Mouse (Mus musculus): ENCODE measurements around the gene Ten1. TPM values are rescaled to one million over a fixed set of nuclear protein-coding genes. Genes with fewer than 3 reads are reported as not detected.

Gene Ten1
- total and polyA plus RNA-seq, 2 experiments from 2014 or later, result 66.6 to 110 TPM

- H3K4me1 ChIP-seq (ENCODE audit: insufficient read depth, low read length), result peaks cover 5% of the 10 kb centered on the region; the same call in 1 of the 2 replicates
- no peak overlapping the region for H3K4me3 ChIP-seq (ENCODE audit: low read length)
- H3K9me3 ChIP-seq (ENCODE audit: low read length), result no peaks in the 10 kb centered on the region
- no peak for DNase-seq (ENCODE audit: low spot score)
- H3K4me2 ChIP-seq (ENCODE audit: low read depth, low read length), result no peak overlapping the region
- peaks cover 5% of the 10 kb centered on the region; the same call in 1 of the 2 replicates for H3K27me3 ChIP-seq (ENCODE audit: insufficient read depth, low read length)
- H3K9ac ChIP-seq (replicated peaks; ENCODE audit: low read length), result no peak overlapping the region
- TF ChIP-seq CTCF (IDR thresholded peaks at IDR 0.05; ENCODE audit: low read depth), result no peak
- H3K36me3 ChIP-seq (ENCODE audit: insufficient read depth, low read length), result no peaks in the 10 kb centered on the region
- no peak for ATAC-seq
- WGBS, result 88% methylated on average over 6 of the region's 6 CpGs
- H3K27ac ChIP-seq, result no peak overlapping the region
Measured at GRCm38 (mm10) chr11:116215991-116216390, 17.3 kb downstream of the Ten1 start.

GRCm38 (mm10) chr11:116216549-116216948 is 17.9 kb downstream of the Ten1 start:
- Histone ChIP-seq H3K9me3 (ENCODE audit: low read length) (no peaks in the 10 kb centered on the region), H3K4me2 (ENCODE audit: low read depth, low read length) (no peak overlapping the region), H3K4me1 (ENCODE audit: insufficient read depth, low read length) (peaks cover 5% of the 10 kb centered on the region; the same call in 1 of the 2 replicates), H3K4me3 (ENCODE audit: low read length) (no peak overlapping the region), H3K9ac (replicated peaks; ENCODE audit: low read length) (no peak overlapping the region), H3K27ac (no peak overlapping the region), H3K27me3 (ENCODE audit: insufficient read depth, low read length) (peaks cover 9% of the 10 kb centered on the region; the same call in 1 of the 2 replicates), H3K36me3 (ENCODE audit: insufficient read depth, low read length) (no peaks in the 10 kb centered on the region)
- DNase-seq (ENCODE audit: low spot score) (no peak), ATAC-seq (no peak)
- WGBS, result 83% methylated on average over 11 of the region's 11 CpGs
- no peak for TF ChIP-seq CTCF (IDR thresholded peaks at IDR 0.05; ENCODE audit: low read depth)

GRCm38 (mm10) chr11:116218263-116218662 is 19.6 kb downstream of the Ten1 start:
- H3K9me3 ChIP-seq (ENCODE audit: low read length), result no peaks in the 10 kb centered on the region
- H3K4me2 ChIP-seq (ENCODE audit: low read depth, low read length), result no peak overlapping the region
- H3K4me1 ChIP-seq (ENCODE audit: insufficient read depth, low read length), result peaks cover 5% of the 10 kb centered on the region; the same call in 1 of the 2 replicates
- ATAC-seq (no peak; the same call in 1 of the 2 replicates), DNase-seq (ENCODE audit: low spot score) (no peak)
- H3K27me3 ChIP-seq (ENCODE audit: insufficient read depth, low read length), result peaks cover 16% of the 10 kb centered on the region; the same call in 1 of the 2 replicates
- peak overlapping the region; percentile 70; the same call in 1 of the 2 replicates for H3K27ac ChIP-seq
- WGBS, result 49% methylated on average over 2 of the region's 2 CpGs
- no peak for TF ChIP-seq CTCF (IDR thresholded peaks at IDR 0.05; ENCODE audit: low read depth)
- no peak overlapping the region for H3K9ac ChIP-seq (replicated peaks; ENCODE audit: low read length)
- H3K36me3 ChIP-seq (ENCODE audit: insufficient read depth, low read length), result no peaks in the 10 kb centered on the region
- no peak overlapping the region for H3K4me3 ChIP-seq (ENCODE audit: low read length)

GRCm38 (mm10) chr11:116218737-116219400 is 20.2 kb downstream of the Ten1 start:
- H3K9ac ChIP-seq (replicated peaks; ENCODE audit: low read length), result no peak overlapping the region
- ATAC-seq, result peak; percentile 87
- peaks cover 5% of the 10 kb centered on the region; the same call in 1 of the 2 replicates for H3K4me1 ChIP-seq (ENCODE audit: insufficient read depth, low read length)
- no peaks in the 10 kb centered on the region for H3K9me3 ChIP-seq (ENCODE audit: low read length)
- peak overlapping the region; percentile 70 for H3K27ac ChIP-seq
- DNase-seq (ENCODE audit: low spot score), result peak; percentile 93
- no peak overlapping the region for H3K4me3 ChIP-seq (ENCODE audit: low read length)
- H3K27me3 ChIP-seq (ENCODE audit: insufficient read depth, low read length), result peaks cover 21% of the 10 kb centered on the region; the same call in 1 of the 2 replicates
- H3K36me3 ChIP-seq (ENCODE audit: insufficient read depth, low read length), result no peaks in the 10 kb centered on the region
- no peak for TF ChIP-seq CTCF (IDR thresholded peaks at IDR 0.05; ENCODE audit: low read depth)
- no peak overlapping the region for H3K4me2 ChIP-seq (ENCODE audit: low read depth, low read length)
- 29% methylated on average over 7 of the region's 7 CpGs for WGBS

GRCm38 (mm10) chr11:116219885-116220284 is 21.2 kb downstream of the Ten1 start:
- TF ChIP-seq CTCF (IDR thresholded peaks at IDR 0.05; ENCODE audit: low read depth), result peak; percentile 69
- 36% methylated on average over 4 of the region's 4 CpGs for WGBS
- Histone ChIP-seq H3K9ac (replicated peaks; ENCODE audit: low read length) (no peak overlapping the region), H3K4me2 (ENCODE audit: low read depth, low read length) (no peak overlapping the region), H3K36me3 (ENCODE audit: insufficient read depth, low read length) (no peaks in the 10 kb centered on the region), H3K4me1 (ENCODE audit: insufficient read depth, low read length) (peaks cover 5% of the 10 kb centered on the region; the same call in 1 of the 2 replicates), H3K9me3 (ENCODE audit: low read length) (no peaks in the 10 kb centered on the region), H3K27ac (no peak overlapping the region), H3K27me3 (ENCODE audit: insufficient read depth, low read length) (peaks cover 25% of the 10 kb centered on the region; the same call in 1 of the 2 replicates), H3K4me3 (ENCODE audit: low read length) (no peak overlapping the region)
- ATAC-seq (no peak), DNase-seq (ENCODE audit: low spot score) (peak; percentile 62)

GRCm38 (mm10) chr11:116221931-116222739 is 23.5 kb downstream of the Ten1 start:
- 15% methylated on average over 53 of the region's 53 CpGs for WGBS
- H3K9ac ChIP-seq (replicated peaks; ENCODE audit: low read length), result no peak overlapping the region; the same call in 1 of the 2 replicates

More at GRCm38 (mm10) chr11:116221931-116222739, 23.5 kb downstream of the Ten1 start:
- Histone ChIP-seq H3K27me3 (ENCODE audit: insufficient read depth, low read length) (peaks cover 25% of the 10 kb centered on the region; the same call in 1 of the 2 replicates), H3K4me3 (ENCODE audit: low read length) (peak overlapping the region; percentile 23), H3K4me1 (ENCODE audit: insufficient read depth, low read length) (peaks cover 5% of the 10 kb centered on the region; the same call in 1 of the 2 replicates), H3K4me2 (ENCODE audit: low read depth, low read length) (peak overlapping the region; percentile 52), H3K9me3 (ENCODE audit: low read length) (no peaks in the 10 kb centered on the region), H3K36me3 (ENCODE audit: insufficient read depth, low read length) (no peaks in the 10 kb centered on the region), H3K27ac (peak overlapping the region; percentile 7; the same call in 1 of the 2 replicates)
- peak; percentile 22; the same call in 1 of the 2 replicates for TF ChIP-seq CTCF (IDR thresholded peaks at IDR 0.05; ENCODE audit: low read depth)
- no peak for ATAC-seq
- DNase-seq (ENCODE audit: low spot score), result peak; percentile 25
